Mouse (Mus musculus) neural tube, embryonic 14.5 days (tissue): ENCODE measurements around the gene Enah. TPM values are rescaled to one million over a fixed set of nuclear protein-coding genes. Genes with fewer than 3 reads are reported as not detected.

Experiments used
- ATAC-seq: fragments of 200-750 bp; cut with Nextera tagmentation; 2 replicates; pipeline ENCODE4 v1.8.0; 2017; ENCODE audit warnings: low read depth, mild to moderate bottlenecking, moderate TSS enrichment, moderate library complexity
- H3K27ac ChIP-seq: fragments of 300-500 bp; sonication (generic); 2 replicates; pipeline ENCODE4 v1.5.1; 2014; ENCODE audit warnings: low read depth, mild to moderate bottlenecking, control low read depth, low read length, moderate library complexity, mixed read lengths
- H3K27me3 ChIP-seq: fragments of 300-500 bp; sonication (generic); 2 replicates; pipeline ENCODE4 v1.6.1; 2014; ENCODE audit warnings: low read length; ENCODE audit not compliant: control insufficient read depth, insufficient read depth
- H3K36me3 ChIP-seq: fragments of 300-500 bp; sonication (generic); 2 replicates; pipeline ENCODE4 v1.6.1; 2014; ENCODE audit warnings: low read length, mixed read lengths; ENCODE audit not compliant: control insufficient read depth, insufficient read depth
- H3K4me1 ChIP-seq: fragments of 300-500 bp; sonication (generic); 2 replicates; pipeline ENCODE4 v1.6.1; 2014; ENCODE audit warnings: low read length; ENCODE audit not compliant: control insufficient read depth, insufficient read depth
- H3K4me2 ChIP-seq: fragments of 300-500 bp; sonication (generic); 2 replicates; pipeline ENCODE4 v1.6.1; 2014; ENCODE audit warnings: mild to moderate bottlenecking, low read depth, low read length, control low read depth
- H3K4me3 ChIP-seq: fragments of 300-500 bp; sonication (generic); 2 replicates; pipeline ENCODE4 v1.5.1; 2014; ENCODE audit warnings: low read depth, low read length, control low read depth, mixed read lengths
- H3K9ac ChIP-seq: fragments of 300-500 bp; sonication (generic); replicated peaks from 2 replicates; pipeline ENCODE4 v1.6.1; 2014; ENCODE audit warnings: low read depth, mild to moderate bottlenecking, control low read depth, low read length, mixed read lengths
- H3K9me3 ChIP-seq: fragments of 300-500 bp; sonication (generic); 2 replicates; pipeline ENCODE4 v1.6.1; 2016; ENCODE audit warnings: low read length; ENCODE audit not compliant: control insufficient read depth
- WGBS: fragments of 180-500 bp; shearing (Covaris S2); extraction: QIAGEN DNeasy Blood & Tissue Kit; methylation state at CpG from one replicate; pipeline ENCODE4 v1.1.7; 2014; 5-methylcytosine and 5-hydroxymethylcytosine counted together
- polyA plus RNA-seq: library from polyadenylated mRNA; unstranded; fragments of >200 nt; fragmentation: Nextera tagmentation; extraction: Ambion mirVana; gene quantifications from 2 replicates; pipeline ENCODE4 v1.2.1, GENCODE M21; 2014

Enah gene
- polyA plus RNA-seq, result 47.4 and 51.7 TPM in 2 replicates

- Histone ChIP-seq H3K9me3 (no peaks in the 10 kb centered on the region), H3K4me2 (peak within 1 kb of the TSS; percentile 51), H3K4me3 (peak within 1 kb of the TSS; percentile 99), H3K9ac (peak within 1 kb of the TSS; percentile 97), H3K4me1 (peaks cover 15% of the 10 kb centered on the region), H3K36me3 (no peaks in the 10 kb centered on the region), H3K27ac (peak within 1 kb of the TSS; percentile 98), H3K27me3 (no peaks in the 10 kb centered on the region)
- ATAC-seq, result peak; percentile 85
- WGBS, result under 1% methylated on average over 53 of the region's 109 CpGs
Measured at GRCm38 (mm10) chr1:182019926-182020801, at the start of gene Enah. Gene Enah (minus strand): TSS chr1:182019990.

GRCm38 (mm10) chr1:182068136-182068535, 48.3 kb upstream of the Enah start:
- H3K27me3 ChIP-seq, result no peaks in the 10 kb centered on the region
- no peak overlapping the region for H3K9ac ChIP-seq
- H3K36me3 ChIP-seq, result no peaks in the 10 kb centered on the region
- H3K4me2 ChIP-seq, result no peak overlapping the region
- 90% methylated on average over 7 of the region's 7 CpGs for WGBS
- no peak for ATAC-seq
- H3K4me1 ChIP-seq, result no peaks in the 10 kb centered on the region
- H3K27ac ChIP-seq, result no peak overlapping the region
- no peaks in the 10 kb centered on the region for H3K9me3 ChIP-seq
- H3K4me3 ChIP-seq, result no peak overlapping the region

GRCm38 (mm10) chr1:182066527-182067465, 47.0 kb upstream of the Enah start:
- Histone ChIP-seq H3K27me3 (no peaks in the 10 kb centered on the region), H3K4me1 (no peaks in the 10 kb centered on the region), H3K4me3 (no peak overlapping the region), H3K9me3 (no peaks in the 10 kb centered on the region), H3K27ac (no peak overlapping the region), H3K36me3 (no peaks in the 10 kb centered on the region), H3K9ac (no peak overlapping the region), H3K4me2 (no peak overlapping the region)
- 77% methylated on average over 9 of the region's 9 CpGs for WGBS
- ATAC-seq, result no peak

GRCm38 (mm10) chr1:182063716-182064115, 43.9 kb upstream of the Enah start:
- ATAC-seq, result no peak
- Histone ChIP-seq H3K4me1 (no peaks in the 10 kb centered on the region), H3K27me3 (no peaks in the 10 kb centered on the region), H3K36me3 (no peaks in the 10 kb centered on the region), H3K4me2 (no peak overlapping the region), H3K27ac (no peak overlapping the region), H3K4me3 (no peak overlapping the region), H3K9me3 (no peaks in the 10 kb centered on the region), H3K9ac (no peak overlapping the region)
- 80% methylated on average over 8 of the region's 8 CpGs for WGBS

- Histone ChIP-seq H3K27me3 (no peaks in the 10 kb centered on the region), H3K4me2 (no peak overlapping the region), H3K36me3 (no peaks in the 10 kb centered on the region), H3K4me3 (no peak overlapping the region), H3K9me3 (no peaks in the 10 kb centered on the region), H3K27ac (no peak overlapping the region), H3K9ac (no peak overlapping the region), H3K4me1 (no peaks in the 10 kb centered on the region)
- WGBS, result 98% methylated on average over 8 of the region's 8 CpGs
- no peak for ATAC-seq
Measured at GRCm38 (mm10) chr1:182062801-182063200, 43.0 kb upstream of the Enah start.

GRCm38 (mm10) chr1:182061203-182061602, 41.4 kb upstream of the Enah start:
- no peaks in the 10 kb centered on the region for H3K9me3 ChIP-seq
- H3K36me3 ChIP-seq, result no peaks in the 10 kb centered on the region
- H3K4me2 ChIP-seq, result no peak overlapping the region
- H3K27ac ChIP-seq, result no peak overlapping the region
- H3K9ac ChIP-seq, result no peak overlapping the region
- no peak overlapping the region for H3K4me3 ChIP-seq
- no peak for ATAC-seq
- 96% methylated on average over 4 of the region's 4 CpGs for WGBS
- no peaks in the 10 kb centered on the region for H3K4me1 ChIP-seq
- H3K27me3 ChIP-seq, result no peaks in the 10 kb centered on the region

- Histone ChIP-seq H3K36me3 (no peaks in the 10 kb centered on the region), H3K9me3 (no peaks in the 10 kb centered on the region), H3K27me3 (no peaks in the 10 kb centered on the region), H3K4me3 (no peak overlapping the region), H3K4me1 (no peaks in the 10 kb centered on the region), H3K27ac (no peak overlapping the region), H3K9ac (no peak overlapping the region), H3K4me2 (no peak overlapping the region)
- WGBS, result 85% methylated on average over 5 of the region's 5 CpGs
- ATAC-seq, result no peak
Measured at GRCm38 (mm10) chr1:182059806-182060205, 40.0 kb upstream of the Enah start.

- Histone ChIP-seq H3K27ac (no peak overlapping the region), H3K9ac (no peak overlapping the region), H3K4me3 (no peak overlapping the region), H3K36me3 (no peaks in the 10 kb centered on the region), H3K4me1 (0 out of 2 replicates have a peak, but pooled peaks cover under 1% of the 10 kb centered on the region), H3K9me3 (no peaks in the 10 kb centered on the region), H3K27me3 (no peaks in the 10 kb centered on the region), H3K4me2 (no peak overlapping the region)
- ATAC-seq, result no peak
- WGBS, result 79% methylated on average over 6 of the region's 6 CpGs
Measured at GRCm38 (mm10) chr1:182057998-182058397, 38.2 kb upstream of the Enah start.
